Mouse (Mus musculus) megakaryocyte, adult 5-6 weeks (primary cell): Measurements from ENCODE around the gene Prkci. TPM values are rescaled to one million over a fixed set of nuclear protein-coding genes. Genes with fewer than 3 reads are reported as not detected.

Experiments
- total RNA-seq, 2 experiments: library from RNA; stranded (forward) in 1 of 2; stranded (reverse) in 1 of 2; fragments of 153-499, 151-499 nt in 1 of 2; fragments of 221-1000, 200-1000 nt in 1 of 2; gene quantifications; 2 replicates each; pipeline versions ENCODE4 v1.2.3 to v1.2.4; 2015 to 2017

Prkci gene
- total RNA-seq, 2 experiments from 2014 or later = 12.4 to 19.9 TPM

Other genes with a start within 250 kb of the Prkci start
- not detected in 2 replicates for gene Samd7, start 249.5 kb upstream of the Prkci start, total RNA-seq (2015)
- gene Samd7, start 249.5 kb upstream of the Prkci start, total RNA-seq (2017) = not detected in 2 replicates
- 82.5 and 94.5 TPM in 2 replicates for gene Sec62, start 202.9 kb upstream of the Prkci start, total RNA-seq (2015)
- gene Sec62, start 202.9 kb upstream of the Prkci start, total RNA-seq (2017) = 80.5 and 83.7 TPM in 2 replicates
- gene Gpr160, start 139.8 kb upstream of the Prkci start, total RNA-seq (2015) = 93.1 and 109 TPM in 2 replicates
- 59.0 and 73.8 TPM in 2 replicates for gene Gpr160, start 139.8 kb upstream of the Prkci start, total RNA-seq (2017)
- 31.0 and 31.1 TPM in 2 replicates for gene Phc3, start 26.3 kb upstream of the Prkci start, total RNA-seq (2015)
- gene Phc3, start 26.3 kb upstream of the Prkci start, total RNA-seq (2017) = 17.3 and 20.4 TPM in 2 replicates
- 20.4 and 21.8 TPM in 2 replicates for gene Skil, start 99.3 kb downstream of the Prkci start, total RNA-seq (2015)
- 31.6 and 32.5 TPM in 2 replicates for gene Skil, start 99.3 kb downstream of the Prkci start, total RNA-seq (2017)
- not detected in 2 replicates for gene Cldn11, start 154.2 kb downstream of the Prkci start, total RNA-seq (2015)
- gene Cldn11, start 154.2 kb downstream of the Prkci start, total RNA-seq (2017) = not detected in 2 replicates